In the genomic region with DNA sequence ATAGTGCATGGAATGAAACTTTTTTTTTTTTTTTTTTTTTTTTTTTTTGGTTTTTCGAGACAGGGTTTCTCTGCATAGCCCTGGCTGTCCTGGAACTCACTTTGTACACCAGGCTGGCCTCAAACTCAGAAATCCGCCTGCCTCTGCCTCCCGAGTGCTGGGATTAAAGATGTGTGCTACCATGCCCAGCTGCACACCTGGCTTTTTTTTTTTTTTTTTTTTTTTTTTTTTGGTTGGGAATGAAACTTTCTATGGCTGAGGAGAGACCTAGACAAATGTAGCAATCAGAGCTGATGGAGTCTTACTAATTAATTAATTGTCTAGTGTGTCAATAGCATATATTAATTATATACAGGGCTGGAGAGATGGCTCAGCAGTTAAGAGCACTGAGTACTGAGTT, we compare ENCODE assay signal across 1 mouse cellular context. TPM values are rescaled to one million over a fixed set of nuclear protein-coding genes. Genes with fewer than 3 reads are reported as not detected.
"Had no signal": no experiment of that assay in that cellular context is flagged by ENCODE, and none has a peak within 500 bp of the region (broad histone marks: within the 10 kb centered on the region; RNA-seq: fewer than 3 reads in every experiment).

No protein-coding gene starts in this region.

RNA-seq across cellular contexts. Expression of a gene that starts 4.9 kb away (rescaled TPM):
- total RNA-seq: granulocyte monocyte progenitor cell, adult 5-6 weeks had no signal
